Mouse (Mus musculus): ENCODE measurements around the gene Aqp6. TPM values are rescaled to one million over a fixed set of nuclear protein-coding genes. Genes with fewer than 3 reads are reported as not detected.
A peak's percentile ranks its signal among the peaks of the same experiment; 100 is the strongest.

Gene Aqp6
- polyA plus RNA-seq, 1 experiment from 2014 or later = not detected

- 95% methylated on average over 11 of the region's 11 CpGs for WGBS
- H3K4me1 ChIP-seq = no peaks in the 10 kb centered on the region
- H3K4me2 ChIP-seq = no peak overlapping the region
- no peaks in the 10 kb centered on the region for H3K27me3 ChIP-seq
- H3K9me3 ChIP-seq (replicated peaks) = no peaks in the 10 kb centered on the region
- peaks cover 72% of the 10 kb centered on the region for H3K36me3 ChIP-seq (ENCODE audit: poor library complexity, severe bottlenecking)
- no peak overlapping the region for H3K4me3 ChIP-seq
- no peak for ATAC-seq
- H3K9ac ChIP-seq = no peak overlapping the region
- H3K27ac ChIP-seq = no peak overlapping the region
These were observed 20.9 kb downstream of the Aqp6 start for GRCm38 (mm10) chr15:99622063-99622462.

GRCm38 (mm10) chr15:99631618-99632017 lies 30.4 kb downstream of the Aqp6 start:
- Histone ChIP-seq H3K27ac (no peak overlapping the region), H3K36me3 (ENCODE audit: poor library complexity, severe bottlenecking) (peaks cover 94% of the 10 kb centered on the region)
- no peak for ATAC-seq

GRCm38 (mm10) chr15:99634702-99635101 lies 33.5 kb downstream of the Aqp6 start:
- Histone ChIP-seq H3K27me3 (no peaks in the 10 kb centered on the region), H3K4me1 (no peaks in the 10 kb centered on the region), H3K4me3 (no peak overlapping the region), H3K4me2 (no peak overlapping the region), H3K27ac (no peak overlapping the region), H3K9ac (no peak overlapping the region), H3K36me3 (ENCODE audit: poor library complexity, severe bottlenecking) (peaks cover 95% of the 10 kb centered on the region), H3K9me3 (replicated peaks) (no peaks in the 10 kb centered on the region)
- 92% methylated on average over 7 of the region's 7 CpGs for WGBS
- ATAC-seq = no peak

More at GRCm38 (mm10) chr15:99631618-99632017, 30.4 kb downstream of the Aqp6 start:
- no peaks in the 10 kb centered on the region for H3K4me1 ChIP-seq
- H3K4me2 ChIP-seq = no peak overlapping the region
- no peaks in the 10 kb centered on the region for H3K27me3 ChIP-seq
- no peak overlapping the region for H3K9ac ChIP-seq
- no peaks in the 10 kb centered on the region for H3K9me3 ChIP-seq (replicated peaks)
- H3K4me3 ChIP-seq = no peak overlapping the region

- WGBS = 70% methylated on average over 12 of the region's 12 CpGs
- Histone ChIP-seq H3K9me3 (replicated peaks) (no peaks in the 10 kb centered on the region), H3K36me3 (ENCODE audit: poor library complexity, severe bottlenecking) (peaks cover 88% of the 10 kb centered on the region), H3K9ac (no peak overlapping the region), H3K4me1 (no peaks in the 10 kb centered on the region), H3K4me3 (no peak overlapping the region), H3K27me3 (no peaks in the 10 kb centered on the region), H3K27ac (peak overlapping the region; percentile 80), H3K4me2 (no peak overlapping the region)
- 0 out of 2 replicates have a peak, but pooled peaks have one; percentile 36 for ATAC-seq
These were observed 36.4 kb downstream of the Aqp6 start for GRCm38 (mm10) chr15:99637405-99638123.

GRCm38 (mm10) chr15:99638124-99638485 lies 36.9 kb downstream of the Aqp6 start:
- no peaks in the 10 kb centered on the region for H3K4me1 ChIP-seq
- no peak for ATAC-seq
- H3K27ac ChIP-seq = peak overlapping the region; percentile 80
- no peak overlapping the region for H3K4me3 ChIP-seq
- H3K4me2 ChIP-seq = no peak overlapping the region
- H3K9me3 ChIP-seq (replicated peaks) = no peaks in the 10 kb centered on the region
- peaks cover 83% of the 10 kb centered on the region for H3K36me3 ChIP-seq (ENCODE audit: poor library complexity, severe bottlenecking)
- no peak overlapping the region for H3K9ac ChIP-seq
- WGBS = 87% methylated on average over 5 of the region's 5 CpGs
- no peaks in the 10 kb centered on the region for H3K27me3 ChIP-seq

GRCm38 (mm10) chr15:99642622-99643021 lies 41.4 kb downstream of the Aqp6 start:
- Histone ChIP-seq H3K4me3 (no peak overlapping the region), H3K9me3 (replicated peaks) (no peaks in the 10 kb centered on the region), H3K27me3 (no peaks in the 10 kb centered on the region), H3K4me1 (peaks cover 36% of the 10 kb centered on the region), H3K4me2 (no peak overlapping the region), H3K27ac (no peak overlapping the region), H3K9ac (no peak overlapping the region), H3K36me3 (ENCODE audit: poor library complexity, severe bottlenecking) (peaks cover 41% of the 10 kb centered on the region)
- no peak for ATAC-seq
- 86% methylated on average over 6 of the region's 6 CpGs for WGBS

GRCm38 (mm10) chr15:99643832-99644231 lies 42.6 kb downstream of the Aqp6 start:
- 74% methylated on average over 10 of the region's 10 CpGs for WGBS
- H3K4me2 ChIP-seq = no peak overlapping the region
- H3K36me3 ChIP-seq (ENCODE audit: poor library complexity, severe bottlenecking) = peaks cover 30% of the 10 kb centered on the region
- no peak overlapping the region for H3K4me3 ChIP-seq
- H3K9me3 ChIP-seq (replicated peaks) = no peaks in the 10 kb centered on the region
- H3K9ac ChIP-seq = peak overlapping the region; percentile 27; the same call in 1 of the 2 replicates
- H3K27me3 ChIP-seq = no peaks in the 10 kb centered on the region
- no peak for ATAC-seq
- no peak overlapping the region; the same call in 1 of the 2 replicates for H3K27ac ChIP-seq
- peaks cover 48% of the 10 kb centered on the region for H3K4me1 ChIP-seq

- Histone ChIP-seq H3K27me3 (no peaks in the 10 kb centered on the region), H3K4me3 (no peak overlapping the region), H3K4me1 (peaks cover 57% of the 10 kb centered on the region), H3K9me3 (replicated peaks) (no peaks in the 10 kb centered on the region), H3K36me3 (ENCODE audit: poor library complexity, severe bottlenecking) (peaks cover 21% of the 10 kb centered on the region), H3K27ac (peak overlapping the region; percentile 17; the same call in 1 of the 2 replicates), H3K9ac (no peak overlapping the region), H3K4me2 (no peak overlapping the region)
- 60% methylated on average over 7 of the region's 7 CpGs for WGBS
- ATAC-seq = no peak
These were observed 43.6 kb downstream of the Aqp6 start for GRCm38 (mm10) chr15:99644776-99645175.

GRCm38 (mm10) chr15:99648326-99648725 lies 47.1 kb downstream of the Aqp6 start:
- ATAC-seq = no peak

GRCm38 (mm10) chr15:99649067-99649761 lies 48.0 kb downstream of the Aqp6 start:
- peaks cover 77% of the 10 kb centered on the region for H3K4me1 ChIP-seq
- peak overlapping the region; percentile 80 for H3K4me2 ChIP-seq
- peak overlapping the region; percentile 63 for H3K27ac ChIP-seq
- peak overlapping the region; percentile 73 for H3K4me3 ChIP-seq
- H3K36me3 ChIP-seq (ENCODE audit: poor library complexity, severe bottlenecking) = no peaks in the 10 kb centered on the region
- H3K27me3 ChIP-seq = peaks cover 20% of the 10 kb centered on the region
- WGBS = 26% methylated on average over 6 of the region's 6 CpGs
- no peak for ATAC-seq
- peak overlapping the region; percentile 43 for H3K9ac ChIP-seq
- no peaks in the 10 kb centered on the region for H3K9me3 ChIP-seq (replicated peaks)

More at GRCm38 (mm10) chr15:99648326-99648725, 47.1 kb downstream of the Aqp6 start:
- peak overlapping the region; percentile 47 for H3K9ac ChIP-seq
- H3K27me3 ChIP-seq = peaks cover 12% of the 10 kb centered on the region
- H3K4me2 ChIP-seq = peak overlapping the region; percentile 44
- no peaks in the 10 kb centered on the region for H3K9me3 ChIP-seq (replicated peaks)
- 20% methylated on average over 4 of the region's 4 CpGs for WGBS
- H3K4me1 ChIP-seq = peaks cover 74% of the 10 kb centered on the region
- H3K4me3 ChIP-seq = 0 out of 2 replicates have a peak overlapping the region, but pooled peaks have one; percentile 3
- no peaks in the 10 kb centered on the region for H3K36me3 ChIP-seq (ENCODE audit: poor library complexity, severe bottlenecking)
- peak overlapping the region; percentile 81 for H3K27ac ChIP-seq

GRCm38 (mm10) chr15:99650304-99650703 lies 49.1 kb downstream of the Aqp6 start:
- no peak overlapping the region for H3K27ac ChIP-seq
- H3K27me3 ChIP-seq = peaks cover 31% of the 10 kb centered on the region
- H3K4me1 ChIP-seq = peaks cover 67% of the 10 kb centered on the region
- no peaks in the 10 kb centered on the region for H3K9me3 ChIP-seq (replicated peaks)
- peak overlapping the region; percentile 85 for H3K9ac ChIP-seq
- H3K4me2 ChIP-seq = peak overlapping the region; percentile 80
- ATAC-seq = no peak
- peak overlapping the region; percentile 73 for H3K4me3 ChIP-seq
- no peaks in the 10 kb centered on the region for H3K36me3 ChIP-seq (ENCODE audit: poor library complexity, severe bottlenecking)
- 46% methylated on average over 2 of the region's 2 CpGs for WGBS

GRCm38 (mm10) chr15:99651163-99651872 lies 50.1 kb downstream of the Aqp6 start, which contains the start of gene Racgap1:
Gene Racgap1, minus strand, starts transcription at chr15:99651656.
- H3K4me2 ChIP-seq = peak within 1 kb of the TSS; percentile 80
- peak within 1 kb of the TSS; percentile 73 for H3K4me3 ChIP-seq
- H3K36me3 ChIP-seq (ENCODE audit: poor library complexity, severe bottlenecking) = no peaks in the 10 kb centered on the region
- H3K9ac ChIP-seq = peak within 1 kb of the TSS; percentile 85
- no peaks in the 10 kb centered on the region for H3K9me3 ChIP-seq (replicated peaks)
- WGBS = under 1% methylated on average over 60 of the region's 68 CpGs
- ATAC-seq = peak; percentile 96
- peaks cover 41% of the 10 kb centered on the region for H3K27me3 ChIP-seq
- H3K4me1 ChIP-seq = peaks cover 57% of the 10 kb centered on the region
- peak within 1 kb of the TSS; percentile 32; the same call in 1 of the 2 replicates for H3K27ac ChIP-seq
